Mouse (Mus musculus): ENCODE data around the gene Cldn20.

Gene Cldn20

GRCm38 (mm10) chr17:3532254-3532653 lies at the start of gene Cldn20:
Gene Cldn20, plus strand, starts transcription at chr17:3532554.
- no peak for DNase-seq (ENCODE audit: low spot score in 2 of 2)

GRCm38 (mm10) chr17:3483091-3483490 lies 49.3 kb upstream of the Cldn20 start:
- no peak for DNase-seq (ENCODE audit: low spot score in 2 of 2)

- no peak for DNase-seq (ENCODE audit: low spot score in 2 of 2)
Observed at GRCm38 (mm10) chr17:3485851-3486250, 46.5 kb upstream of the Cldn20 start.

- no peak for DNase-seq (ENCODE audit: low spot score in 2 of 2)
Observed at GRCm38 (mm10) chr17:3487211-3487610, 45.1 kb upstream of the Cldn20 start.

GRCm38 (mm10) chr17:3487721-3488601 lies 44.4 kb upstream of the Cldn20 start:
- DNase-seq (ENCODE audit: low spot score in 2 of 2), result no peak

DNA sequence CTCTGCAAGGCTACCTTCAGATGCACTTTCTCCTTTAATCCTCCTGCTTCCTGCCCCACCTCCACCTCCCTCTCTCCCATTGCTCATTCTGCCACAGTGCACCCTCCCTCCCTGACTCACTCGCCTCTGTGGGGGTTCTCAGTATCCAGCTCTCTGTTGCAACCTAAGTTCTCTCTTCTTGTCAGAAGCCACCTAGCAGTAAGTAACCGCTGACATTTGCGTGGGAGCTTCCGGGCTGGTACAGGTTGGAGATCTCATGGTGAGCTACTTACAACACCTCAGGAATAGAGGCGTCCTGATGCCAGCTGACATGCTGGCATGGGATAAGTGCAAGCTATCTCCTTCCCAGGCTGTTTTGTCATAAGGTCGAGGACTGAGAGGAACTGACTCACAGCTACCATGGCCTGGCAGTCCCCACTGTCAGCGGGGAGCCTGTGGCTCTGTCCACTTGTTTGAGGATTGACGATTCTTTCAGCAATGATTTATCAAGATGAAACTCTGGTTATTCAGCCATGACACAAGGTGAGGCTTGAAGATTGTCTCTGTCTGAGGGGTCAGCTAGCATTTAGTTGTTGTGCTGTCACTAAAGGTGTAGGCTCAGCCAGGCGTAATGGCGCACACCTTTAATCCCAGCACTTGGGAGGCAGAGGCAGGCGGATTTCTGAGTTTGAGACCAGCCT lies 42.0 kb upstream of the Cldn20 start:
- DNase-seq (ENCODE audit: low spot score in 2 of 2), result no peak

DNA sequence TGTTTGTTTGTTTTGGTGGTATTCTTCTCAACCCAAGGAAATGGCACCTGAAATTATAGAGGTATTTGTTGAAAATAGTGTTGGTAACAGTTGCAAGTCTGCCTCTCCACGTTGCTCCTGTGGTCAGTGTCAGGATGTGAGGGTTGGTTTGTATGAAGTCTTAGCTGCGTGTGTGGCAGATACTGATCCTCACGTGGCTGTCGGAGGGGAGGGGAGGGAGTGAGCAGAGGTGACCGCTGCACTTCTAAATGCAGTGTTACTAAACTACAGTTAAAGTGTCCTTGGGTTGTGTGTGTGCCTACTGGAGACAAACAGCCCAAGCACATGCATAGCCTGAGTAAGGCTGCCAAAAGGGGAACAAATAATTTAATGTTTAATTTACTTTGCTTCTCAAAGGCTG lies 41.3 kb upstream of the Cldn20 start:
- no peak for DNase-seq (ENCODE audit: low spot score in 2 of 2)

GRCm38 (mm10) chr17:3491667-3492066 lies 40.7 kb upstream of the Cldn20 start:
- no peak for DNase-seq (ENCODE audit: low spot score in 2 of 2)

GRCm38 (mm10) chr17:3495576-3495975 lies 36.8 kb upstream of the Cldn20 start:
- no peak for DNase-seq (ENCODE audit: low spot score in 2 of 2)

- no peak for DNase-seq (ENCODE audit: low spot score in 2 of 2)
Observed at GRCm38 (mm10) chr17:3496080-3496479, 36.3 kb upstream of the Cldn20 start.

- DNase-seq (ENCODE audit: low spot score in 2 of 2), result peak; percentile 17 to 68
Observed at GRCm38 (mm10) chr17:3498086-3498485, 34.3 kb upstream of the Cldn20 start.

DNA sequence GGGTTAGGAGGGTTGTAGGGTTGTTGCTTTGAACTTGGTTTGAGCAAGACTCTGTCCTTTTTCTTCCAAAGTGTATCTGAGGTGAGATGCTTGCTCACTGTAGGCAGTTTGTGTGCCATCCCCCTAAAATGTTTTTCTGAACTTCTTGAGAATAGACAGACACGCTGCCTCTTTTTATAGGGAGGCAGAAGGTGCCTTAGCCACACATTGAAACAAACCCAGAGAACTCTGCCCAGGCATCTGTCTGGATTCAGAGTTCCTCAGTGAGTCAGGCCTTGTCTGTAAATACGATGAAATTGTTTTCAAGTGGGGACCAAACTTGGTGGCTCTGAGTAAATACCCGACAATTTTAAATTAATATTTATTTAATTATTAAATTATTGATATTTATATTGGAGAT lies 33.8 kb upstream of the Cldn20 start:
- DNase-seq (ENCODE audit: low spot score in 2 of 2), result no peak

DNA sequence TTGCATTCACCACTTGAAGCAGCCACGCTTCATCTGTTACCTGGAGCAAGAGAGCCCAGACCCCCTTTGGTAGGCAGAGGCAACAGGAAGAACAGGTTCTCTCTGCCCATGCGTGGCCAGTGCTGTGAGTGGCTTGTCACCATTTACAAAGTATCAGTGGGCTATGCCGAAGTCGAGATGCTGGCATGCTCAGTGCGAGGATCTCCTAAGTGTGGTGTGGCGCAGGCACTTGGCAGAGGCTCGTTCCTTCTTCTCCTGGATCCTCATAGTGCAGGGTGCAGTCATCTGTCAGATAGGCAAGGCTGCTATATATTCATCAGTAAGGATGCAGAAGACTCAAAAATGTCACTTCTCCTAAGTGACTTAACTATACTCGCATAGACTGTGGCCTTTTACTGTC lies 32.9 kb upstream of the Cldn20 start:
- DNase-seq (ENCODE audit: low spot score in 2 of 2), result no peak

GRCm38 (mm10) chr17:3500076-3500475 lies 32.3 kb upstream of the Cldn20 start:
- DNase-seq (ENCODE audit: low spot score in 2 of 2), result no peak

GRCm38 (mm10) chr17:3500936-3501335 lies 31.4 kb upstream of the Cldn20 start:
- DNase-seq (ENCODE audit: low spot score in 2 of 2), result no peak

- no peak for DNase-seq (ENCODE audit: low spot score in 2 of 2)
Observed at GRCm38 (mm10) chr17:3505711-3506110, 26.6 kb upstream of the Cldn20 start.

DNA sequence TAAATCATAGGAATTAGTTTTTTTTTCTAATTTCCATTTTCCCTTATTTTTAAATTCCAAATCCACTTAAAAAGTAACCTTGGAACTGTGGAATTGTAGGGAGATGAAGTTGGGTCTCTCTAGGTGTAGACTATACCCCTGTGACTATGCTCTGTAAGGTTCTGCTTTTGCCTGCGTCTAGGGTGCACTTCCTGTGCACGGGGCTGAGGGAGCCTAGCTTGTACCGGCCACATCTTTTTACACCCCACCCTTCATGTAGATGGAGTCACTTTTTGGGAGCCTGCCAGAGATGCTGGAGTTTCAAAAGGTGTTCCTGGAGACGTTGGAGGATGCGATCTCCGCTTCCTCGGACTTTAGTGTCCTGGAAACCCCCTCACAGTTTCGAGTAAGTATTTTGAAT lies 25.8 kb upstream of the Cldn20 start:
- DNase-seq (ENCODE audit: low spot score in 2 of 2), result no peak

DNA sequence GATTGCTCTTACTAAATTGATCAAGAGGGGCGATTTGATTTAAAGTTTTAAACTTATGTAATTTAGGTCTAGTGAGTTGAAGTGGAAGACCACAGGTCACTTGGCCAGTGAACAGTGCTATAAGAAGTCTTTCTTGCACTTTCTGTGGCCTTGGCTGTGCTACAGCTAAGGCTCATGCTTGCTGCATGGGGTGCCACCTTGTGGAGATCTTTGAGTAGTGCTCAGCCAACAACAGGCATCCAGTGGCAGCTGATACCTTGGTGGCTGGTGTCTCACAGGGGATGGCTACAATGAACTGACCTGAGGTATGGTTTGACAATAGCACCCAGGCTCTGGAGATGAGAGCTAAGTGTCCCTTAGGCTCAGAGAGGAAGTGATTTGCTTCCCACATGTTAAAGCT lies 22.5 kb upstream of the Cldn20 start:
- DNase-seq (ENCODE audit: low spot score in 2 of 2), result peak in 1 of 2 experiments; percentile 56

- no peak for DNase-seq (ENCODE audit: low spot score in 2 of 2)
Observed at GRCm38 (mm10) chr17:3514316-3514715, 18.0 kb upstream of the Cldn20 start.

- DNase-seq (ENCODE audit: low spot score in 2 of 2), result no peak
Observed at GRCm38 (mm10) chr17:3515851-3516250, 16.5 kb upstream of the Cldn20 start.

DNA sequence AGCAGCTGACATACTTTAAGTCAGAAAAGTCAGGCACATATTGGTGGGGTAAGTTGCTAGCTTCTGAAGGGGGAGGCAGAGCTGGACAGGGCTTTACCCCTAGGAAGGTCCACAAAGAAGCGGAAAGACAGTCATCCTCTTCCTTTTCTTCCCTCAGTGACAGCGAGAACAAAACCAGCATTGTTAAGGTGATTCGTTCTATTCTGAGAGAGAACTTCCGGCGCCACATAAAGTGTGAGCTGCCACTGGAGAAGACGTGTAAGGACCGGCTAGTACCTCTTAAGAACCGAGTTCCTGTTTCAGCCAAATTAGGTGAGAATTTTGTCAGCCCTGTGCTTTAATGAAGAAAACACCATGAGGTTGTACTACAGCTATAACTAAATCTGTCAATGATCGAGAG lies 15.9 kb upstream of the Cldn20 start:
- no peak for DNase-seq (ENCODE audit: low spot score in 2 of 2)

GRCm38 (mm10) chr17:3520344-3520743 lies 12.0 kb upstream of the Cldn20 start:
- DNase-seq (ENCODE audit: low spot score in 2 of 2), result no peak

DNA sequence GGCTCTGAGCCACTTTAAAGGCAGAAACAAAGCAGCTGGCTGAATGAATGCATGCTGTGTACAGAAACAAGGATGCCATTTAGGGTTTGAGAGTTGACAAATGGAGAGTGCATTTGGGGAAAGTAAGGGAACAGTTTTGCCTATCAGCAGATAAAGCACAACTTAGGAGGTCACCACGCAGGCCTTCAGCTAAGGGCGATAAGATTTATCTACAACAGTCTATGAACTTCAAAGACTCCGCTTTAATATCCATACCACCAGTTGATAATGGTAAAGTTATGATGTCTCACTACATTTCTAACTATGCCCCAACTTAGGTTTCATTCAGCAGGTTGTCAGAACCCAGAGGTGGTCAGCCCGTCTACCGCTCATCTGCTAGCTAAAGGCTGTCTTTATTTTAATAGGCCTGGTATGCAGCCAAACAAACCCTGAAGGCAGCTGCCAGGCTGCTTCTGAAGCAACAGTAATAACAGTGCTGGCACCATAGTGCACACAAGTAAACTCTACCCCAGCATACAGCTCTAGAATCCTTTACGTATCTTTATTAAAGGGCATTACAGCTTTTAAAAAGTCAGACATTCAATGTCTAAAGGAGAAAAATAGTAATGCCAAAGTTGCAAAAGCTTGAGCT lies 4.4 kb upstream of the Cldn20 start:
- DNase-seq (ENCODE audit: low spot score in 2 of 2), result no peak

Data from spleen, postnatal 10 days (tissue).